Mouse (Mus musculus) forebrain, embryonic 15.5 days (tissue): ENCODE results near the gene Pafah1b3. TPM values are rescaled to one million over a fixed set of nuclear protein-coding genes. Genes with fewer than 3 reads are reported as not detected.
A peak's percentile ranks its signal among the peaks of the same experiment; 100 is the strongest.

Experiments
- ATAC-seq: fragments of 200-750 bp; cut with Nextera tagmentation; replicated peaks from 2 replicates; pipeline ENCODE4 v1.8.0; 2017; ENCODE audit warnings: mild to moderate bottlenecking, moderate TSS enrichment, moderate library complexity
- H3K27ac ChIP-seq: fragments of 300-500 bp; sonication (generic); replicated peaks from 2 replicates; pipeline ENCODE4 v1.5.1; 2015; ENCODE audit warnings: mild to moderate bottlenecking, inconsistent platforms
- H3K27me3 ChIP-seq: fragments of 300-500 bp; sonication (generic); 2 replicates; pipeline ENCODE4 v1.6.1; 2015; ENCODE audit warnings: inconsistent platforms
- H3K36me3 ChIP-seq: fragments of 300-500 bp; sonication (generic); 2 replicates; pipeline ENCODE4 v1.6.1; 2015; ENCODE audit warnings: mild to moderate bottlenecking, inconsistent platforms
- H3K4me1 ChIP-seq: fragments of 300-500 bp; sonication (generic); 2 replicates; pipeline ENCODE4 v1.6.1; 2015; ENCODE audit warnings: inconsistent platforms
- H3K4me2 ChIP-seq: fragments of 300-500 bp; sonication (generic); replicated peaks from 2 replicates; pipeline ENCODE4 v1.6.1; 2015; ENCODE audit warnings: mild to moderate bottlenecking, inconsistent platforms
- H3K4me3 ChIP-seq: fragments of 300-500 bp; sonication (generic); 2 replicates; pipeline ENCODE4 v1.5.1; 2015; ENCODE audit warnings: mild to moderate bottlenecking, inconsistent platforms
- H3K9ac ChIP-seq: fragments of 300-500 bp; sonication (generic); replicated peaks from 2 replicates; pipeline ENCODE4 v1.6.1; 2015; ENCODE audit warnings: mild to moderate bottlenecking, inconsistent platforms
- H3K9me3 ChIP-seq: fragments of 300-500 bp; sonication (generic); 2 replicates; pipeline ENCODE4 v1.6.1; 2016; ENCODE audit warnings: inconsistent platforms
- WGBS: fragments of 180-500 bp; shearing (Covaris S2); methylation state at CpG from one replicate; pipeline ENCODE4 v1.1.7; 2015; ENCODE audit warnings: mixed read lengths; 5-methylcytosine and 5-hydroxymethylcytosine counted together
- polyA plus RNA-seq: library from polyadenylated mRNA; unstranded; fragments of >200 nt; fragmentation: Nextera tagmentation; extraction: Ambion mirVana; gene quantifications from 2 replicates; pipeline ENCODE4 v1.2.1, GENCODE M21; 2015

Gene Pafah1b3
- polyA plus RNA-seq, 1 experiment from 2014 or later: 521 TPM

DNA sequence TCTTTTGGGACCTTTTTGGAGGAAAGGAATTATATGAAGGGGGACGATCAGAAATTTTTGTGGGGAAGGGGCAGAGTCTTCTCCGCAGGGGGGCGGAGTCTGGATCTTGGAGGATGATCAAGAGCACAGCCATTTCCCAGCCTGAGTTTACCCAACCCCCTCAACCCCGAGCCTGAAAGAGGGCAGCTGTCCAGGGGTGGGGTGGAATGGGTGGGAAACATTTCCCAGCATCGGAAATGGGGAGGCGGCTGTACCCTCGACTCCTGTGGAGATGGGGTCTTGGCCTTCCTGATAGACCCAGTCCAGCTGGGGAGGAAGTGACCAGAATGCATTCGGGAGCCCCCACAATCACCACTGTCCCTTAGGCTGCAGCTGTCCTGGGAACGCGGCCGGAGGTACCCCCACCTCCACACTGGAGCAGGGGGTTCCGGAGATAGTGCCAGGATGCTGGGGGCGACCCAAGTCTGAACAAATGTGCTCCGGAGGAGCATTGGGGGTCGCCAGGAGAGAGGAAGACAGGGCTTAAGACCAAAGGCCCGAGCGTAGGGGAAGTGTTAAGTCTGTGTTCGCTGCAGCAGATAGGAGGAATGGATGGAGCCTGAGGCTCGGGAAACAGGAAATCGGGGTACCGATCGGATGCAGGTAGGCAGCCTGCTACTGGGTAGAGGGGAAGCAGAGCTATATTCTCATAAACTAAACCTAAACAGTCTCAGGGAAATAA lies 46.6 kb downstream of the Pafah1b3 start:
- Histone ChIP-seq H3K4me3 (peak overlapping the region; percentile 73), H3K9me3 (no peaks in the 10 kb centered on the region), H3K27me3 (no peaks in the 10 kb centered on the region), H3K9ac (peak overlapping the region; percentile 49), H3K4me1 (peaks cover 46% of the 10 kb centered on the region), H3K36me3 (no peaks in the 10 kb centered on the region), H3K27ac (peak overlapping the region; percentile 96), H3K4me2 (peak overlapping the region; percentile 95)
- ATAC-seq: no peak; the same call in 1 of the 2 replicates
- 3% methylated on average over 22 of the region's 22 CpGs for WGBS

DNA sequence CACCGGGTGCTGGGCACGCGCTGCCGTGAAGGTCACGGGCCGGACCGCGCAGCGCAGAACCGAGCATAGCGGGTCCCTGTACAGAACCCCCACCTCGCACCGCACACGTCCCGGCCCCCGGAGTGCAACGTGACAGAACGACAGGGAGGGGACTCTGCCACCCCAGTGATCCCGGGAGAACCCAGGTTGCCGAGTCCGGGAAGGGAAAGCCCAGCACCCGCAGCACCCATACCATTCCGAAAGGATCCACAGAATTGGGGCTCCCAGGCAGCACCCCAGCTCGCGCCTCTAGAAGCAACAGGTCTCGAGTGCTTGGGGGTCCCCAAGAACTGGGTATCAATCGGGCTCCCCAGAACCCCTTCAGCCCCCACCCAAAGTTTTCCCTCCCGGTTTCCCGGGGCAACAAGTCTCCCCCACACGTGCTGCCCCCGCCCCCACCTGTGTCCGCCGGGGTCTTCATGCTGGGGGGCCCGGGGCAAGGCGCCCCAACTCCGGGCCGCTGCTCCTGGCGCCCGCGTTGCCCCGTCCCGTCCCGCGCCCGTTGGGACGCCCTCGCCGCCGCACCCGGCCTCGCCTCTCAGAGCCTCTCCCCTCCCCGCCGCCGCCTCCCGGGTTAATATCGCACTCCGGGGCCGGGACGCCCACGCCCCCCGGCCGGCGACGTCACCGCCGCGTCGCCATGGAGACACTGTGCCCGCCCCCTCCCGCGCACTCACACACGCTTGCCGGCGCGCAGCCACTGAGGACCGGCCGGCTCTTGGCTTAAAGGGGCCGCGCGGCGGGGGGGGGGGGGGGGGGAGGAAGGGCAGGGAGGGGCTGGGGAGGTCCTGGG lies 47.4 kb downstream of the Pafah1b3 start, which contains the start of gene Erf:
Gene Erf, minus strand, starts transcription at position 621 of the 832 bp plus-strand sequence.
- Histone ChIP-seq H3K27ac (peak within 1 kb of the TSS; percentile 96), H3K27me3 (no peaks in the 10 kb centered on the region), H3K4me2 (peak within 1 kb of the TSS; percentile 95), H3K36me3 (no peaks in the 10 kb centered on the region), H3K9ac (peak within 1 kb of the TSS; percentile 60), H3K9me3 (no peaks in the 10 kb centered on the region), H3K4me3 (peak within 1 kb of the TSS; percentile 73), H3K4me1 (peaks cover 55% of the 10 kb centered on the region)
- 1% methylated on average over 74 of the region's 81 CpGs for WGBS
- ATAC-seq: peak; percentile 70

DNA sequence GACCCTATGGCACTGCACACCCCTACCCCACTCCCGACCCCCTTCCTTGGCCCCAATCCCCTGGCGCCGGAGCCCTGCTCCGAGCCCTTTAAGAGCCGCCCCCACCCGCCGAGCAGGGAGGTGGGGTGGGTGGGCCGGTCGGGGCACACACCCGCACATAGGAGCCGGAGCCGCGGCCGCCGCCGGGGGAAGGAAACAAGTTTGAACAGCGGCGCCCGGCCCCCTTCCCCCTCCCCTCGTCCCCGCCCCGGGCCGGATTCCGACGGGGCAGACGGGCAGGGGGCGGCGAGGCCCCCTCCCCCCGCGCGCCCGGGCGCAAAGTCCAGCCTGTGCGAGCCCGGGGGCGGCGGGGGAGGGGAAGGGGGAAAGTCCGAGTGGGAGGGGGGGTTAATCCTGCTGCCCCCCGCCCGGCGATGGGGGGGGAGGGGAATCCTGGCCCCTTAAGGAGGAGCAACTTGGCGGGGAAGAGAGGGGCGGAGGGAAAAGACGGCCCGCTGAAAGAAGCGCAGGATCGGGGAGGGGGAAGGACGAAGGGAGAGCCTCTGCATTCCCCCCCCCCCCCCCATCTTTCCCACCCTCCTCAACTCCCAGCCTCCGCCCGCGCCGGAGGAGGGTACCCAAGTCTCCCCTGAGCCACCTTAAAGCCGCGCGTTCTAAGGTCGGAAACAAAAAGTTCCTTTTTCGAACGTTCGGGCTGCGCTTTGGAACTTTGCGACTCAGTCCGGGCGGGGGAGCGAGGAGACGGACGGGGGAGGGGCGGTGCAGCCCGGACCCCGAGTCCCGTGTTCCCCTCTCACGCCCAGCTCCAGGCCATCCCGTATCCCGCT lies 48.3 kb downstream of the Pafah1b3 start:
- Histone ChIP-seq H3K9me3 (no peaks in the 10 kb centered on the region), H3K4me1 (peaks cover 55% of the 10 kb centered on the region), H3K36me3 (no peaks in the 10 kb centered on the region), H3K27me3 (no peaks in the 10 kb centered on the region), H3K4me3 (peak overlapping the region; percentile 73), H3K4me2 (peak overlapping the region; percentile 95), H3K9ac (peak overlapping the region; percentile 60), H3K27ac (peak overlapping the region; percentile 96)
- WGBS: 1% methylated on average over 57 of the region's 73 CpGs
- peak; percentile 36 for ATAC-seq

DNA sequence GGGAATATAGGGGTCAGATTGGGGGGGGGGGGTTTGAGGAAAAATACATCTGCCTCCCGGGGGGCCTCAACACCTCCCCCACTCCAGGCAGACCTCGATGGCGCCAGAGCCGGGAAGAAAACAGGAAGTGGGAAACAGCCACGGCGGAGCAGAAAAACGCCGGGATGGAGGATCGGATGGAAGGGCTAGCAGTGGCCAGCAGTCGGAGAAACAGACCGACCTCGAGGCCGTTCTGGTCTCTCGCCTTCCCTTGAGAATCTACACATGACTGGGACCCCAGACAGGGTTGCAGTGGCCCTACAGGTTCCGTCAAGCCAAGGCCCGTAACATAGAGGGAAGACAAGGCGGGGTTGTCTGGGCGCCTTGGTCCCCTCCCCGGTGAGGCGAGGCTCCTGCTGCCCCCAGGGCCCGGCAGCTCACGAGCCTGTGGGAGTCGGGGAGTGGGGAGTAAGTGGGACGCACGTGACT lies 48.9 kb downstream of the Pafah1b3 start:
- no peaks in the 10 kb centered on the region for H3K9me3 ChIP-seq
- peak overlapping the region; percentile 96 for H3K27ac ChIP-seq
- no peak; the same call in 1 of the 2 replicates for ATAC-seq
- WGBS: under 1% methylated on average over 25 of the region's 25 CpGs
- no peaks in the 10 kb centered on the region for H3K27me3 ChIP-seq
- peaks cover 55% of the 10 kb centered on the region for H3K4me1 ChIP-seq
- H3K36me3 ChIP-seq: no peaks in the 10 kb centered on the region
- H3K4me2 ChIP-seq: peak overlapping the region; percentile 95
- peak overlapping the region; percentile 60 for H3K9ac ChIP-seq
- peak overlapping the region; percentile 73 for H3K4me3 ChIP-seq

DNA sequence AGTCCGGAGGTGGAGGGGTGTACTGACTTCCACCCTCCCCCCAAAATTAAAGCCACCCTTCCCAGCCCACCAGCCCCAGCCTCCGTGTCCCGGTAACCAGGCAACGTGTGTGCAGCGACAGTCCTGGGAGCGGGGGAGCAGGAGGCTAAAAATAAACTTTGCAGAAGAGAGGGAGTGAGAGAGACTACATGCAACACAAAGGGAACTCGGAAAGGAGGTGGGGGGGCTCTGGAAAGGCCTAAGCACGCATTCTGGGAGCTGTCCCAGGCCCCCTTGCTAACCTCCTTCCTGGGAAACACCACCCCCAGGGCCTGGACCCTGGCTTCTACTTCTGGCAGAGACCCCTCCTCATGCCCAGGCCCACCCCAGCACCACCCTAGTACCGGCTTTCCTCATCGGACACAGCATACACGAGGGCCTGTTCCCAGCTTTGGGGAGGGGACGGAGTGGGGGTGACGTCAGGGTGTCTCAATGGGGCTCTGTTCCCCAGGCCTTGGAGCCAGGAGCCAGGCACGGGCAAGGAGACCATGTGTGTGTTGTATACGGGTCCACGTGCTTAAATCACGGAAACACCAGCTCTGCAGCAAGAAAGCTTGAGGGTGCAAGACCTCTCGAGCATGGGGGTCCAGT lies 49.7 kb downstream of the Pafah1b3 start:
- peak; percentile 59 for ATAC-seq
- H3K4me1 ChIP-seq: peaks cover 55% of the 10 kb centered on the region

DNA sequence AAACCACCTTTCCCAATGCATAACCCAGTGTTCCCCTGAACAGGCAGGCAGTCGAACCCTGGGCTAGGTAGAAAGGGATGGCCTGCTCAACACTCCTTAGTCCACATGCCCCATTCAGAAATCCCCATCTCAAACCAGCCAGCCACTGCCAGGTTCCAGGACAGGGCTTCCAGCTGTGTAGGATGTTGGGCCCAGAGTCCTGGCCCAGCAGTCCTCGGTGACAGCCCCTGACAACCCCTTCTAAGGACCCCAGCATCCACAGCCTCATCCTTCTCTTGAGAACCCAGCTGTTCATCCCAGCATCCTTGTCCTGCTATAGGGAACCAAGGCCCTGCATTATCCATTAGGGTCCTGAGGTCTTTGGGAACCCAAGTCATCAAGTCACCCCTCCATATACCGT lies 50.3 kb downstream of the Pafah1b3 start:
- H3K36me3 ChIP-seq: no peaks in the 10 kb centered on the region
- H3K27ac ChIP-seq: peak overlapping the region; percentile 96
- no peak for ATAC-seq
- H3K27me3 ChIP-seq: no peaks in the 10 kb centered on the region
- H3K4me3 ChIP-seq: peak overlapping the region; percentile 73
- H3K4me1 ChIP-seq: peaks cover 55% of the 10 kb centered on the region
- peak overlapping the region; percentile 95 for H3K4me2 ChIP-seq
- 15% methylated on average over 3 of the region's 3 CpGs for WGBS
- H3K9ac ChIP-seq: peak overlapping the region; percentile 60
- no peaks in the 10 kb centered on the region for H3K9me3 ChIP-seq

More for the DNA sequence above, 49.7 kb downstream of the Pafah1b3 start:
- WGBS: under 1% methylated on average over 18 of the region's 18 CpGs
- Histone ChIP-seq H3K4me2 (peak overlapping the region; percentile 95), H3K36me3 (no peaks in the 10 kb centered on the region), H3K9ac (peak overlapping the region; percentile 60), H3K9me3 (no peaks in the 10 kb centered on the region), H3K4me3 (peak overlapping the region; percentile 73), H3K27me3 (no peaks in the 10 kb centered on the region), H3K27ac (peak overlapping the region; percentile 96)

DNA sequence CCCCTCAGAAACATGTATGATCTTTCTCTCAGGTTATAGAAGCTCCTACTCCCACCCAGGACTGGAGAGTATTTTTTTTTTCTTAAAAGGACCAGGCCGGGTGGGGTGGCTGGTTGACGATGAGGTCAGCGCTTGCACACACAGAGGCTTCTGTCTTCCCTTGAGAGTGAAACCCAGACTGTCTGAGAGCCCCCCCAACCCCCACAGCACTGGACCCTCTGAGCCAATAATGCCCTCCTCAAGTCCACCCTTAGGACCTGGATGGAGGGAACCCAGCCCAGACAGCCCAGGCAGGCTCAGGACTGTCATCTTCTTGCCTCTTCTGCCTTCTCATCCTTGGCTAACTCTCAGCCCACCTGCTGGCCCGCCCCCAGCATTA lies 51.0 kb downstream of the Pafah1b3 start:
- Histone ChIP-seq H3K4me1 (peaks cover 50% of the 10 kb centered on the region), H3K4me3 (peak overlapping the region; percentile 73), H3K9ac (peak overlapping the region; percentile 60), H3K27me3 (no peaks in the 10 kb centered on the region), H3K27ac (peak overlapping the region; percentile 96), H3K4me2 (peak overlapping the region; percentile 95), H3K36me3 (no peaks in the 10 kb centered on the region), H3K9me3 (no peaks in the 10 kb centered on the region)
- no peak for ATAC-seq
- whole genome bisulfite sequencing: 33% methylated on average over 4 of the region's 4 CpGs

DNA sequence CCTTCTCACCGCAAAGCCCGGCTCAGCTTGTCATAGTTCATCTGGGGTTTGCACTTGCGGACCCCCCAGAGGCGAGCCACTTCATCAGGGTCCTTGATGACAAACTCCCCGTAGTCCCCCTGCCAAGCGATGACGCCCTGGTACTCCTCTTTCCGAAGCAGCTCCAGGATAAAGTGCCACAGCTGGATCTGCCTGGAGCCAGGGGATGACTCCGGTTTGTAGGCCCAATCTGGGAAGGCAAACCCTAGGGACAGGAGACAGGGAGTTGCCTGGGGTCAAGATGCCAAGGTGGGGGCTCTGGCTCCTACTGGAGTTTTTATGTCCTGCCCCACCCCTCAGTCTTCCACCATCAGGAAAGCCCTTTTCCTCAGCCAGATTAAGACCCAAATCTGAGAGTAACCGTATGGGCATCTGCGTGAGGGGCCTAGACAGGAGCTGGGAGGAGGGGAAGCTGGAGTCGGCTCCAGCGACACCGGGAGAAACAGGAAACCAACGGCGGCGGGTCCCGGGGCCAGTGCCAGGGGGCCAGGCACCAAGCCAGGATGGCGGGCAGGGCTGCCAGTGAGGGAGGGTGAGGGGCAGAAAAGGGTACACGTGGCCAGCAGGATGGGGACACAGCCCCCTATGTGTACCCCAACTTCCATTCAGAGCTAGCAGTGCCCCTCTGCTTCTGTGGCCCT lies 51.6 kb downstream of the Pafah1b3 start:
- peak overlapping the region; percentile 95 for H3K4me2 ChIP-seq
- peak overlapping the region; percentile 96 for H3K27ac ChIP-seq
- 50% methylated on average over 20 of the region's 20 CpGs for WGBS
- no peaks in the 10 kb centered on the region for H3K36me3 ChIP-seq
- peaks cover 44% of the 10 kb centered on the region for H3K4me1 ChIP-seq
- no peaks in the 10 kb centered on the region for H3K27me3 ChIP-seq
- peak overlapping the region; percentile 60 for H3K9ac ChIP-seq
- no peaks in the 10 kb centered on the region for H3K9me3 ChIP-seq
- peak overlapping the region; percentile 73 for H3K4me3 ChIP-seq
- no peak for ATAC-seq
